Comparison of ENCODE assay signal across 17 mouse cellular contexts in the genomic region with DNA sequence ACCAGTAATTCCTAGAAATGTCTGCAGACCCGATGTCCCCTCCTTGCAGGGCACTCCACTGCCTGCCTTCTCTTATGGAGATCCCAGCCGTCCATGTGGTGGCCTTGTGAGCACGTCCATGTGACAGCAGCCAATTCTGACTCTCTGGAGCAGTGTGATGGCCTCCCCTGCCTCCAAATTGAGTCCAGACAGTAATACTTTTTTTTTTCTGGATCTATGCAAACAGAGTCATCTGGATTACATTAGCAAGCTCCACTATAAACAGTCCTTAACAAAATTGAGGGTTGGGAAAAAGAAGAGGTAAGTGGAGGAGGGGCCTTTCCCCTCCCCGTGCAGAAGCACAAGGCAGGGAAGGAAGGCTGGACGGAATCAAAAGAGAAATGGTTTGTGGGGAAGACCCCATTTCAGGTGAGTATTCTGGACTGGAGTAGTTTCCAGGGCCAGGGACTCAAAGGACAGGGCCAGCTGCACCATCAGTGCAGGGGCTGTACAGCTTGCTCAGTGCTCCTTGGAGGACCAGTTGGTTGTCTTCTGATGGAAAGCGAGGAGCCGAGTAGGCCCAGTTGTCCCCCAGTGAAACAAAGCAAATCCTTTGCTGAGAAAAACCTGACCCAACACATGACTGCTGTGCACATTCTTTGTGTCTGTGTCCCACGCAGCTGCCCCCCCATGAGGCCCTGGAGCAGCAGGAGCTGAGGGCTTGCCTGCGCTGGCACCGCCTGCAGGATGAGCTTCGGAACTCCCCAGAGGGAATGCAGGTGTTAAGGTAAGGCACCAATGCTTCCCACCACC.
DNase-seq lines count a peak whose midpoint lies in the region; ATAC-seq and TF ChIP-seq lines count a peak whose summit lies in the region.
"Had no signal": no experiment of that assay in that cellular context is flagged by ENCODE, and none has a peak within 500 bp of the region (broad histone marks: within the 10 kb centered on the region; RNA-seq: fewer than 3 reads in every experiment).

No protein-coding gene starts in this region.

- TF ChIP-seq POLR2A in embryonic fibroblast, embryonic 13.5 days (IDR thresholded peaks at IDR 0.05; ENCODE audit: low read depth, low read length), result no peak
- TF ChIP-seq POLR2A in thymus, adult 2 months (IDR thresholded peaks at IDR 0.05; ENCODE audit: control insufficient read depth, extremely low read depth, insufficient read depth, low read length, poor library complexity), result no peak

- ATAC-seq in kidney, embryonic 16.5 days (ENCODE audit: low FRiP score, low TSS enrichment), result no peak
- ATAC-seq in neural tube, embryonic 11.5 days (ENCODE audit: insufficient read depth, low FRiP score, low TSS enrichment), result 0 out of 2 replicates have a peak, but pooled peaks have one; percentile 23
- ATAC-seq in megakaryocyte progenitor cell, adult 5-6 weeks (replicated peaks; ENCODE audit: poor library complexity), result no peak
- ATAC-seq: forebrain, embryonic 13.5 days had no signal

- H3K27me3 ChIP-seq in kidney, embryonic 16.5 days (ENCODE audit: insufficient read depth, low read length), result no peaks in the 10 kb centered on the region
- no peaks in the 10 kb centered on the region for H3K27me3 ChIP-seq in neural tube, embryonic 11.5 days (ENCODE audit: control insufficient read depth, insufficient read depth, low read length)
- H3K27me3 ChIP-seq in thymus, adult 2 months (ENCODE audit: control insufficient read depth, insufficient read depth, low read length), result no peaks in the 10 kb centered on the region
- H3K27me3 ChIP-seq: forebrain, embryonic 13.5 days; heart, embryonic 15.5 days had no signal

- no peak for DNase-seq in kidney, postnatal 14 days
- peak; percentile 63 for DNase-seq in embryo, embryonic 10 days (ENCODE audit: low spot score)
- no peak for DNase-seq in neural tube, embryonic 11.5 days (ENCODE audit: low spot score)
- no peak for DNase-seq in ovary, postnatal 10 days (ENCODE audit: low spot score)
- no peak for DNase-seq in thymus, adult 2 months
- DNase-seq: adrenal gland, postnatal 36 days; cerebellum, adult 2 months; kidney, adult 9 months; lung, postnatal 14 days; thymus, postnatal 4 days had no signal

- no peak overlapping the region for H3K4me2 ChIP-seq in kidney, embryonic 16.5 days (replicated peaks; ENCODE audit: low read depth, low read length)
- no peak overlapping the region for H3K4me2 ChIP-seq in neural tube, embryonic 11.5 days (ENCODE audit: low read depth)
- H3K4me2 ChIP-seq: forebrain, embryonic 13.5 days; heart, embryonic 15.5 days had no signal

- TF ChIP-seq CTCF in embryonic fibroblast, embryonic 13.5 days (IDR thresholded peaks at IDR 0.05; ENCODE audit: borderline replicate concordance, insufficient read depth, low read length), result no peak
- TF ChIP-seq CTCF in thymus, adult 2 months (IDR thresholded peaks at IDR 0.05; ENCODE audit: borderline replicate concordance, control insufficient read depth, extremely low read depth, insufficient read depth, low read length, poor library complexity), result no peak

- H3K27ac ChIP-seq in kidney, embryonic 16.5 days (ENCODE audit: low read length), result 0 out of 2 replicates have a peak overlapping the region, but pooled peaks have one; percentile 29
- H3K27ac ChIP-seq in embryonic fibroblast, embryonic 13.5 days (ENCODE audit: insufficient read depth, low read length), result peak overlapping the region; percentile 46
- peak overlapping the region; percentile 78 for H3K27ac ChIP-seq in neural tube, embryonic 11.5 days (ENCODE audit: low read depth, low read length)
- H3K27ac ChIP-seq in thymus, adult 2 months (ENCODE audit: control insufficient read depth, insufficient read depth, low read length), result no peak overlapping the region
- H3K27ac ChIP-seq: forebrain, embryonic 13.5 days; heart, embryonic 15.5 days; left cerebral cortex, adult 2 months had no signal

- no peak overlapping the region for H3K9ac ChIP-seq in kidney, embryonic 16.5 days (replicated peaks; ENCODE audit: low read length)
- H3K9ac ChIP-seq in neural tube, embryonic 11.5 days (ENCODE audit: low read length), result no peak overlapping the region
- H3K9ac ChIP-seq: forebrain, embryonic 13.5 days; heart, embryonic 15.5 days had no signal

- H3K4me1 ChIP-seq in kidney, embryonic 16.5 days (ENCODE audit: insufficient read depth, low read length), result peaks cover 25% of the 10 kb centered on the region; the same call in 1 of the 2 replicates
- no peaks in the 10 kb centered on the region; the same call in 1 of the 2 replicates for H3K4me1 ChIP-seq in embryonic fibroblast, embryonic 13.5 days (ENCODE audit: control insufficient read depth, insufficient read depth, low read length)
- H3K4me1 ChIP-seq in neural tube, embryonic 11.5 days (ENCODE audit: control insufficient read depth, insufficient read depth, low read length), result peaks cover 15% of the 10 kb centered on the region
- H3K4me1 ChIP-seq in thymus, adult 2 months (replicated peaks; ENCODE audit: control insufficient read depth, insufficient read depth, low read length), result no peaks in the 10 kb centered on the region

- H3K9me3 ChIP-seq in kidney, embryonic 16.5 days (ENCODE audit: low read length), result no peaks in the 10 kb centered on the region
- no peaks in the 10 kb centered on the region for H3K9me3 ChIP-seq in neural tube, embryonic 11.5 days (ENCODE audit: control insufficient read depth, low read length)
- H3K9me3 ChIP-seq: forebrain, embryonic 13.5 days; G1E; heart, embryonic 15.5 days had no signal

- no peaks in the 10 kb centered on the region for H3K36me3 ChIP-seq in kidney, embryonic 16.5 days (ENCODE audit: insufficient read depth, low read length)
- H3K36me3 ChIP-seq in neural tube, embryonic 11.5 days (ENCODE audit: control insufficient read depth, insufficient read depth, low read length), result no peaks in the 10 kb centered on the region
- H3K36me3 ChIP-seq in thymus, adult 2 months (ENCODE audit: control insufficient read depth, insufficient read depth, low read length), result no peaks in the 10 kb centered on the region
- H3K36me3 ChIP-seq: G1E; heart, embryonic 15.5 days had no signal

- WGBS in kidney, embryonic 16.5 days, result 70% methylated on average over 11 of the region's 11 CpGs
- WGBS in neural tube, embryonic 11.5 days, result 52% methylated on average over 11 of the region's 11 CpGs
- WGBS in thymus, adult 2 months, result 93% methylated on average over 11 of the region's 11 CpGs

- H3K4me3 ChIP-seq in kidney, embryonic 16.5 days (ENCODE audit: low read length), result no peak overlapping the region
- no peak overlapping the region for H3K4me3 ChIP-seq in embryonic fibroblast, embryonic 13.5 days (ENCODE audit: insufficient read depth, low read length)
- H3K4me3 ChIP-seq in neural tube, embryonic 11.5 days (ENCODE audit: low read depth, low read length), result no peak overlapping the region
- no peak overlapping the region for H3K4me3 ChIP-seq in thymus, adult 2 months (ENCODE audit: control insufficient read depth, insufficient read depth, low read length)
- H3K4me3 ChIP-seq: forebrain, embryonic 13.5 days; heart, embryonic 15.5 days; left cerebral cortex, adult 2 months had no signal
